Mouse (Mus musculus) liver, embryonic 14.5 days (tissue): Measurements from ENCODE around the gene Wipf2.

ENCODE experiments used
- CTCF ChIP-seq: IDR thresholded peaks from 2 replicates; pipeline ENCODE4 v1.5.1; 2016; ENCODE audit warnings: antibody characterized with exemption, low read depth, control low read depth
- EP300 ChIP-seq: IDR thresholded peaks from 2 replicates; pipeline ENCODE4 v1.6.1; 2016; ENCODE audit warnings: antibody characterized with exemption, low read depth

- no peak for TF ChIP-seq CTCF
- TF ChIP-seq EP300 = no peak; the same call in 1 of the 2 replicates
Measured at GRCm38 (mm10) chr11:98907437-98908173, 44.2 kb downstream of the Wipf2 start, which contains the start of gene Cdc6.
